Mouse (Mus musculus) liver, postnatal 0 days (tissue): ENCODE results near the gene P2ry6.

ENCODE experiments used
- CTCF ChIP-seq: sonication (generic); IDR thresholded peaks from 2 replicates; pipeline ENCODE4 v1.5.1; 2016; ENCODE audit warnings: antibody characterized with exemption, low read depth
- EP300 ChIP-seq: IDR thresholded peaks from 2 replicates; pipeline ENCODE4 v1.6.1; 2016; ENCODE audit warnings: antibody characterized with exemption, low read depth, mild to moderate bottlenecking

GRCm38 (mm10) chr7:100966014-100966413 is 8.4 kb downstream of the P2ry6 start:
- no peak for TF ChIP-seq CTCF
- TF ChIP-seq EP300, result no peak
